Mouse (Mus musculus): ENCODE measurements around the gene Abhd4.

DNA sequence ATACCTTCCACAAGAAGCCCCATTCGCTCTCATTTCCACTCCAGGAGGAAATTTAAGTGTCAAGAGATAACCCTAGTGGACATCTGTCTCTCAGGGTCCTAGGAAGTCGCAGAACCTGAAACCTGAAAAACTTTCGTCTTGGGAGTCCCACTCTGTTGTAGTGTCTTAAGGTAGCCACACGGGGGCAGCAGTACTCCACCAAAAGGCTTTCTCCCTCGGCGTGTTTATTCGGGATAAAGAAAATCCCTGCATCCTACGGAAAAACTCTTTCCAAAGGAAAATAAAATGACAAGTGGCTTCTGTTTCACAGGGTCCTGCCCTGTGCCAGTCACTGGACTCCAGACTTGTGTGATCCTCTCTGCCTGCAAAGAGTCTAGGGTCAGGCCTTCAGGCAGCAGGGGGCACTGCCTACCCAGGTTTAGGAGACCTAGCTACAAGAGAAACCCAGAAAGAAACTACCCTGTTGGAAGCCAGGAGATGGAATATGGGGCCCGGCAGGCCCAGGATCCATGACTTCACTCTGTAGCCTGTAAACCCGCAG lies 26.0 kb upstream of the Abhd4 start:
- TF ChIP-seq POLR2AphosphoS2 (IDR thresholded peaks at IDR 0.05; ENCODE audit: insufficient read length, low read depth) (no peak), TCF12 (IDR thresholded peaks at IDR 0.05; ENCODE audit: insufficient read depth, poor library complexity, severe bottlenecking) (no peak), E2F4 (IDR thresholded peaks at IDR 0.05; ENCODE audit: insufficient read depth) (no peak), POLR2A (IDR thresholded peaks at IDR 0.05; ENCODE audit: insufficient read length, low read depth) (no peak), MYOG (IDR thresholded peaks at IDR 0.05; ENCODE audit: control insufficient read depth in 1 of 3, insufficient read depth in 1 of 3, insufficient read length in 2 of 3, low read depth in 2 of 3) (no peak), USF1 (IDR thresholded peaks at IDR 0.05; ENCODE audit: low read depth) (no peak), MYOD1 (IDR thresholded peaks at IDR 0.05; ENCODE audit: control insufficient read depth in 1 of 3, insufficient read length in 2 of 3, low read depth in 2 of 3) (no peak), MAX (IDR thresholded peaks at IDR 0.05; ENCODE audit: low read depth) (no peak), CEBPB (IDR thresholded peaks at IDR 0.05; ENCODE audit: insufficient read depth, poor library complexity, severe bottlenecking) (no peak), TCF3 (IDR thresholded peaks at IDR 0.05; ENCODE audit: insufficient read length, low read depth) (no peak), SRF (IDR thresholded peaks at IDR 0.05; ENCODE audit: control insufficient read depth, insufficient read length, low read depth) (no peak), REST (IDR thresholded peaks at IDR 0.05; ENCODE audit: insufficient read depth, insufficient read length) (no peak)

Data from myocyte (in vitro differentiated cells).